Mouse (Mus musculus) myocyte (in vitro differentiated cells): ENCODE measurements around the gene Aip. TPM values are rescaled to one million over a fixed set of nuclear protein-coding genes. Genes with fewer than 3 reads are reported as not detected.

Experiments
- H3K27me3 ChIP-seq: one replicate; pipeline ENCODE4 v1.6.1; 2011; ENCODE audit not compliant: control insufficient read depth, insufficient read depth, insufficient read length
- H3K36me3 ChIP-seq: one replicate; pipeline ENCODE4 v1.6.1; 2011; ENCODE audit not compliant: control insufficient read depth, insufficient read depth
- H3K4me2 ChIP-seq: one replicate; pipeline ENCODE4 v1.6.1; 2011; ENCODE audit warnings: low read depth, control low read depth
- H3K4me3 ChIP-seq: one replicate; pipeline ENCODE4 v1.5.1; 2011; ENCODE audit warnings: mild to moderate bottlenecking, control low read depth, moderate library complexity
- H3K79me2 ChIP-seq: one replicate; pipeline ENCODE4 v1.6.1; 2011; ENCODE audit not compliant: control insufficient read depth, insufficient read depth
- H3ac ChIP-seq: one replicate; pipeline ENCODE4 v1.6.1; 2011; ENCODE audit not compliant: control insufficient read depth, insufficient read length
- CEBPB ChIP-seq: IDR thresholded peaks from 2 replicates; pipeline ENCODE4 v1.6.1; 2011; ENCODE audit warnings: mild to moderate bottlenecking, moderate library complexity; ENCODE audit not compliant: poor library complexity, insufficient read depth, severe bottlenecking
- E2F4 ChIP-seq: IDR thresholded peaks from one replicate; pipeline ENCODE4 v1.6.1; 2011; ENCODE audit warnings: mild to moderate bottlenecking, control low read depth, moderate library complexity; ENCODE audit not compliant: insufficient read depth
- MAX ChIP-seq: IDR thresholded peaks from one replicate; pipeline ENCODE4 v1.6.1; 2011; ENCODE audit warnings: low read depth, mild to moderate bottlenecking, control low read depth
- MYOD1 ChIP-seq, 3 experiments: IDR thresholded peaks; one replicate each; pipeline ENCODE4 v1.6.1; 2011; ENCODE audit warnings: control low read depth in 2 of 3, low read depth in 2 of 3, mild to moderate bottlenecking in 2 of 3, moderate library complexity in 1 of 3; ENCODE audit not compliant: insufficient read length in 2 of 3, control insufficient read depth in 1 of 3
- MYOG ChIP-seq, 3 experiments: IDR thresholded peaks; one replicate each; pipeline ENCODE4 v1.6.1; 2011; ENCODE audit warnings: control low read depth in 2 of 3, low read depth in 2 of 3, mild to moderate bottlenecking in 2 of 3; ENCODE audit not compliant: insufficient read length in 2 of 3, control insufficient read depth in 1 of 3, insufficient read depth in 1 of 3
- POLR2A ChIP-seq: IDR thresholded peaks from one replicate; pipeline ENCODE4 v1.6.1; 2011; ENCODE audit warnings: low read depth, mild to moderate bottlenecking, control low read depth, moderate library complexity; ENCODE audit not compliant: insufficient read length
- POLR2AphosphoS2 ChIP-seq: IDR thresholded peaks from one replicate; pipeline ENCODE4 v1.6.1; 2011; ENCODE audit warnings: low read depth, control low read depth; ENCODE audit not compliant: insufficient read length
- REST ChIP-seq: IDR thresholded peaks from one replicate; pipeline ENCODE4 v1.6.1; 2011; ENCODE audit warnings: mild to moderate bottlenecking, control low read depth, moderate library complexity; ENCODE audit not compliant: insufficient read depth, insufficient read length
- SRF ChIP-seq: IDR thresholded peaks from one replicate; pipeline ENCODE4 v1.6.1; 2011; ENCODE audit warnings: low read depth; ENCODE audit not compliant: control insufficient read depth, insufficient read length
- TCF12 ChIP-seq: IDR thresholded peaks from one replicate; pipeline ENCODE4 v1.6.1; 2011; ENCODE audit warnings: mild to moderate bottlenecking, control low read depth; ENCODE audit not compliant: poor library complexity, insufficient read depth, severe bottlenecking
- TCF3 ChIP-seq: IDR thresholded peaks from one replicate; pipeline ENCODE4 v1.6.1; 2011; ENCODE audit warnings: low read depth, control low read depth; ENCODE audit not compliant: insufficient read length
- USF1 ChIP-seq: IDR thresholded peaks from one replicate; pipeline ENCODE4 v1.6.1; 2011; ENCODE audit warnings: low read depth, mild to moderate bottlenecking, control low read depth, moderate library complexity
- polyA plus RNA-seq: library from polyadenylated mRNA; unstranded; fragments of >200 nt; fragmentation: generic; extraction: Trizol; gene quantifications from one replicate; pipeline ENCODE4 v1.2.1, GENCODE M21; 2012; ENCODE audit warnings: missing spikeins

Aip gene
- polyA plus RNA-seq, 1 experiment, result 250 TPM

GRCm38 (mm10) chr19:4084984-4085383 is 40.7 kb downstream of the Aip start:
- Histone ChIP-seq H3K79me2 (no peaks in the 10 kb centered on the region), H3K4me3 (no peak overlapping the region), H3K27me3 (no peaks in the 10 kb centered on the region), H3K4me2 (no peak overlapping the region), H3K36me3 (no peaks in the 10 kb centered on the region), H3ac (no peak overlapping the region)
- TF ChIP-seq REST (no peak), CEBPB (no peak), USF1 (no peak), TCF3 (no peak), MAX (no peak), POLR2A (no peak)

GRCm38 (mm10) chr19:4083826-4084225 is 41.8 kb downstream of the Aip start:
- no peak overlapping the region for H3ac ChIP-seq
- H3K4me3 ChIP-seq, result no peak overlapping the region
- H3K4me2 ChIP-seq, result no peak overlapping the region
- no peaks in the 10 kb centered on the region for H3K27me3 ChIP-seq
- TF ChIP-seq CEBPB (no peak), MYOG (IDR thresholded peaks at IDR 0.05; ENCODE audit: control insufficient read depth in 1 of 3, insufficient read depth in 1 of 3, insufficient read length in 2 of 3, low read depth in 2 of 3) (no peak)
- H3K79me2 ChIP-seq, result no peaks in the 10 kb centered on the region
- H3K36me3 ChIP-seq, result no peaks in the 10 kb centered on the region

- no peak for TF ChIP-seq MYOG (IDR thresholded peaks at IDR 0.05; ENCODE audit: control insufficient read depth in 1 of 3, insufficient read depth in 1 of 3, insufficient read length in 2 of 3, low read depth in 2 of 3)
- TF ChIP-seq E2F4, result no peak
- TF ChIP-seq CEBPB, result no peak
- TF ChIP-seq TCF12, result no peak
- TF ChIP-seq SRF, result no peak
- no peak for TF ChIP-seq USF1
- TF ChIP-seq MYOD1 (IDR thresholded peaks at IDR 0.05; ENCODE audit: control insufficient read depth in 1 of 3, insufficient read length in 2 of 3, low read depth in 2 of 3), result no peak
- TF ChIP-seq MAX, result no peak
- TF ChIP-seq POLR2A, result no peak
- no peak for TF ChIP-seq POLR2AphosphoS2
- TF ChIP-seq TCF3, result no peak
- TF ChIP-seq REST, result no peak
- H3K79me2 ChIP-seq, result no peaks in the 10 kb centered on the region
Measured at GRCm38 (mm10) chr19:4083316-4083715, 42.3 kb downstream of the Aip start.

GRCm38 (mm10) chr19:4082219-4082965 is 43.3 kb downstream of the Aip start:
- no peaks in the 10 kb centered on the region for H3K36me3 ChIP-seq
- H3K4me2 ChIP-seq, result no peak overlapping the region
- H3ac ChIP-seq, result no peak overlapping the region
- H3K4me3 ChIP-seq, result no peak overlapping the region
- H3K27me3 ChIP-seq, result no peaks in the 10 kb centered on the region
- TF ChIP-seq POLR2AphosphoS2 (no peak), MAX (no peak), REST (no peak), TCF3 (no peak), E2F4 (no peak), TCF12 (no peak), CEBPB (no peak), USF1 (no peak), MYOD1 (IDR thresholded peaks at IDR 0.05; ENCODE audit: control insufficient read depth in 1 of 3, insufficient read length in 2 of 3, low read depth in 2 of 3) (no peak), MYOG (IDR thresholded peaks at IDR 0.05; ENCODE audit: control insufficient read depth in 1 of 3, insufficient read depth in 1 of 3, insufficient read length in 2 of 3, low read depth in 2 of 3) (no peak), SRF (no peak), POLR2A (no peak)
- no peaks in the 10 kb centered on the region for H3K79me2 ChIP-seq

More at GRCm38 (mm10) chr19:4083316-4083715, 42.3 kb downstream of the Aip start:
- Histone ChIP-seq H3K4me3 (no peak overlapping the region), H3K36me3 (no peaks in the 10 kb centered on the region), H3K27me3 (no peaks in the 10 kb centered on the region), H3K4me2 (no peak overlapping the region), H3ac (no peak overlapping the region)

GRCm38 (mm10) chr19:4081394-4081793 is 44.3 kb downstream of the Aip start, which contains the start of gene Cabp2:
Cabp2 (plus strand) TSS chr19:4081578.
- Histone ChIP-seq H3ac (no peak within 1 kb of the TSS), H3K36me3 (no peaks in the 10 kb centered on the region), H3K4me2 (no peak within 1 kb of the TSS), H3K4me3 (no peak within 1 kb of the TSS), H3K27me3 (no peaks in the 10 kb centered on the region), H3K79me2 (no peaks in the 10 kb centered on the region)
- TF ChIP-seq USF1 (no peak), E2F4 (no peak), CEBPB (no peak), TCF12 (no peak), POLR2AphosphoS2 (no peak), MAX (no peak), POLR2A (no peak), MYOG (IDR thresholded peaks at IDR 0.05; ENCODE audit: control insufficient read depth in 1 of 3, insufficient read depth in 1 of 3, insufficient read length in 2 of 3, low read depth in 2 of 3) (no peak)
